Mouse (Mus musculus) CH12.LX (cell line): ENCODE data around the gene Nup54. TPM values are rescaled to one million over a fixed set of nuclear protein-coding genes. Genes with fewer than 3 reads are reported as not detected.

Experiments
- DNase-seq: peaks from one replicate; pipeline ENCODE4 v3.0.0-alpha.2; 2013; ENCODE audit errors: extremely low read depth
- H3K27ac ChIP-seq: 2 replicates; pipeline ENCODE4 v1.5.1; 2012; ENCODE audit warnings: low read depth, mild to moderate bottlenecking, control low read depth, moderate library complexity; ENCODE audit not compliant: insufficient read depth
- H3K27me3 ChIP-seq: replicated peaks from 2 replicates; pipeline ENCODE3; 2012; ENCODE audit warnings: inconsistent platforms
- H3K36me3 ChIP-seq, 2 experiments: replicated peaks in 1 of 2; 2 replicates each; pipeline versions ENCODE3 to v1.6.1; 2012; ENCODE audit warnings: inconsistent platforms in 1 of 2, low read length in 1 of 2, mild to moderate bottlenecking in 1 of 2, mixed read lengths in 1 of 2, moderate library complexity in 1 of 2; ENCODE audit not compliant: control insufficient read depth in 1 of 2, insufficient read depth in 1 of 2
- H3K4me1 ChIP-seq, 2 experiments: 2 replicates each; pipeline ENCODE4 v1.6.1; 2012; ENCODE audit warnings: inconsistent platforms in 1 of 2, moderate library complexity in 1 of 2; ENCODE audit not compliant: insufficient read depth in 2 of 2, control insufficient read depth in 1 of 2
- H3K4me2 ChIP-seq: 2 replicates; pipeline ENCODE4 v1.6.1; 2012; ENCODE audit warnings: low read depth, mild to moderate bottlenecking, control low read depth; ENCODE audit not compliant: poor library complexity, insufficient read depth, severe bottlenecking
- H3K4me3 ChIP-seq, 3 experiments: fragments of 150-350 bp in 1 of 3; sonication (generic) in 1 of 3; replicated peaks in 1 of 3; 2 replicates each; pipeline versions ENCODE3 to v1.5.1; 2011 to 2012; ENCODE audit warnings: low read depth in 2 of 3, low read length in 2 of 3, mild to moderate bottlenecking in 2 of 3, moderate library complexity in 2 of 3, control low read depth in 1 of 3, improper control_type of control experiment in 1 of 3, inconsistent platforms in 1 of 3, mixed read lengths in 1 of 3; ENCODE audit not compliant: poor library complexity in 1 of 3
- H3K79me2 ChIP-seq: replicated peaks from 2 replicates; pipeline ENCODE4 v1.6.1; 2012; ENCODE audit warnings: mild to moderate bottlenecking, moderate library complexity; ENCODE audit not compliant: control insufficient read depth, poor library complexity, insufficient read depth, severe bottlenecking; ENCODE audit errors: extremely low read depth
- H3K9ac ChIP-seq: 2 replicates; pipeline ENCODE4 v1.6.1; 2012; ENCODE audit warnings: low read depth, mild to moderate bottlenecking, control low read depth, moderate library complexity; ENCODE audit not compliant: insufficient read depth
- H3K9me3 ChIP-seq: replicated peaks from 2 replicates; pipeline ENCODE3; 2012; ENCODE audit warnings: low read length, inconsistent platforms, mixed read lengths
- BHLHE40 ChIP-seq: IDR thresholded peaks from 2 replicates; pipeline ENCODE4 v1.6.1; 2011; ENCODE audit warnings: mild to moderate bottlenecking, low read depth, low read length, improper control_type of control experiment
- CHD1 ChIP-seq: IDR thresholded peaks from 2 replicates; pipeline ENCODE4 v1.6.1; 2012; ENCODE audit warnings: low read depth, low read length, improper control_type of control experiment, inconsistent platforms
- CHD2 ChIP-seq: IDR thresholded peaks from 2 replicates; pipeline ENCODE4 v1.6.1; 2011; ENCODE audit warnings: low read length, improper control_type of control experiment
- CTCF ChIP-seq, 2 experiments: IDR thresholded peaks in 1 of 2; conservative IDR thresholded peaks in 1 of 2; 2 replicates each; pipeline ENCODE4 v1.5.1; 2011 to 2012; ENCODE audit warnings: low read depth in 2 of 2, low read length in 2 of 2, improper control_type of control experiment in 1 of 2, inconsistent platforms in 1 of 2, mild to moderate bottlenecking in 1 of 2, moderate library complexity in 1 of 2
- EP300 ChIP-seq: IDR thresholded peaks from 2 replicates; pipeline ENCODE4 v1.6.1; 2011; ENCODE audit warnings: low read length, improper control_type of control experiment
- ETS1 ChIP-seq: conservative IDR thresholded peaks from 2 replicates; pipeline ENCODE4 v1.6.1; 2012; ENCODE audit warnings: low read depth, mild to moderate bottlenecking, inconsistent platforms, low read length, improper control_type of control experiment, moderate library complexity
- GABPA ChIP-seq: IDR thresholded peaks from 2 replicates; pipeline ENCODE4 v1.6.1; 2012; ENCODE audit warnings: low read depth, low read length, improper control_type of control experiment, inconsistent platforms; ENCODE audit not compliant: insufficient replicate concordance
- IRF4 ChIP-seq: IDR thresholded peaks from 2 replicates; pipeline ENCODE4 v1.6.1; 2014; ENCODE audit warnings: low read depth, mild to moderate bottlenecking, inconsistent platforms, low read length, improper control_type of control experiment
- JUN ChIP-seq: IDR thresholded peaks from 2 replicates; pipeline ENCODE4 v1.6.1; 2011; ENCODE audit warnings: low read depth, mild to moderate bottlenecking, low read length, improper control_type of control experiment, moderate library complexity; ENCODE audit not compliant: insufficient read depth
- MAFK ChIP-seq: IDR thresholded peaks from 2 replicates; pipeline ENCODE4 v1.6.1; 2011; ENCODE audit warnings: low read length, improper control_type of control experiment; ENCODE audit not compliant: insufficient replicate concordance
- MAX ChIP-seq: IDR thresholded peaks from 2 replicates; pipeline ENCODE4 v1.6.1; 2011; ENCODE audit warnings: low read length, improper control_type of control experiment
- MAZ ChIP-seq: IDR thresholded peaks from 2 replicates; pipeline ENCODE4 v1.6.1; 2012; ENCODE audit warnings: low read depth, mild to moderate bottlenecking, inconsistent platforms, low read length, improper control_type of control experiment, moderate library complexity
- MEF2A ChIP-seq: IDR thresholded peaks from 2 replicates; pipeline ENCODE4 v1.6.1; 2014; ENCODE audit warnings: low read depth, mild to moderate bottlenecking, inconsistent platforms, low read length, improper control_type of control experiment, borderline replicate concordance
- NRF1 ChIP-seq: IDR thresholded peaks from 2 replicates; pipeline ENCODE4 v1.6.1; 2014; ENCODE audit warnings: low read depth, mild to moderate bottlenecking, inconsistent platforms, low read length, improper control_type of control experiment, moderate library complexity
- PAX5 ChIP-seq: IDR thresholded peaks from 2 replicates; pipeline ENCODE4 v1.6.1; 2012; ENCODE audit warnings: low read length, inconsistent platforms, mixed read lengths
- POLR2AphosphoS2 ChIP-seq: IDR thresholded peaks from 2 replicates; pipeline ENCODE4 v1.6.1; 2011; ENCODE audit warnings: low read depth, low read length, improper control_type of control experiment
- RAD21 ChIP-seq: IDR thresholded peaks from 2 replicates; pipeline ENCODE4 v1.6.1; 2011; ENCODE audit warnings: low read depth, mild to moderate bottlenecking, low read length, improper control_type of control experiment, moderate library complexity
- RCOR1 ChIP-seq: conservative IDR thresholded peaks from 2 replicates; pipeline ENCODE4 v1.6.1; 2012; ENCODE audit warnings: low read depth, mild to moderate bottlenecking, inconsistent platforms, low read length, improper control_type of control experiment
- SMC3 ChIP-seq: IDR thresholded peaks from 2 replicates; pipeline ENCODE4 v1.6.1; 2011; ENCODE audit warnings: low read depth, low read length, improper control_type of control experiment
- TCF12 ChIP-seq: IDR thresholded peaks from 2 replicates; pipeline ENCODE4 v1.6.1; 2014; ENCODE audit warnings: low read depth, mild to moderate bottlenecking, inconsistent platforms, low read length, improper control_type of control experiment
- ZC3H11A ChIP-seq: IDR thresholded peaks from 2 replicates; pipeline ENCODE4 v1.6.1; 2012; ENCODE audit warnings: low read depth, mild to moderate bottlenecking, inconsistent platforms, low read length, improper control_type of control experiment
- dilution Hi-C: fragments of 300-500 bp; cut with MboI; formaldehyde crosslinking; loops from 2 replicates; pipeline ENCODE4 v1.14.3; 2020; ENCODE audit warnings: low sequenced_read_pairs; ENCODE audit not compliant: extremely low pct_unique_long_range_greater_than_20kb, extremely low pct_ligation_motif_present
- in situ Hi-C: fragments of 300-500 bp; cut with MboI; formaldehyde crosslinking; loops from 3 replicates; pipeline ENCODE4 v1.14.3; 2019; ENCODE audit warnings: low sequenced_read_pairs, low pct_ligation_motif_present, low pct_unique_long_range_greater_than_20kb, mixed read lengths
- polyA plus RNA-seq: library from polyadenylated mRNA; unstranded; fragments of >175 nt; gene quantifications from 2 replicates; pipeline ENCODE4 v1.2.1, GENCODE M21; 2012; ENCODE audit warnings: low read depth; ENCODE audit not compliant: insufficient read length
- total RNA-seq, 2 experiments: library from RNA; depleted of rRNA; stranded (reverse); fragments of 300-350 nt in 1 of 2; fragments of >200 nt in 1 of 2; gene quantifications; 2 replicates each; pipeline ENCODE4 v1.2.3; 2012 to 2014

Gene Nup54
- total and polyA plus RNA-seq, 3 experiments, result 41.9 to 90.5 (median 72.5) TPM

DNA sequence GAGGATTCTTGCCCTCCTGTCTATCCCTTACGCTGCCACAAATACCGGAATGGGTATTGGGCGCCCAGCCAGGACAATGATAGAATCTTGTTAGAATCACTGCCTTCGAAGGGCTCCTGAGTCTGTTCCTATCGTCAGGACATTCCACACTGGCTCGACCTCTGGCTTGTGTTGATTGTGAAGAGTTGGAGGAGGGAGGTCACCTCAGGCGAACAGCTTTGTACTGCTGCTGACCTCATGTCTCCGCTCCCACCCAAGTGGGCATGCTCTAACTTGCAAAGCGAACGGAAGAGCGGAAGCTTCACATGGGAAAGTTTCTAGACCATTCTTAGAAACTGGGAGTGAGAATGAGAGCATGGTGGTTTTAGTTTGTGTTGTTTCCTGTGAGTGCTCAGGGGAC is 47.6 kb downstream of the Nup54 start:
- dilution Hi-C loops, result no loop called here
- H3K79me2 ChIP-seq, result no peaks in the 10 kb centered on the region

GRCm38 (mm10) chr5:92386643-92387042 is 48.4 kb downstream of the Nup54 start:
- Histone ChIP-seq H3K36me3 (no peaks in the 10 kb centered on the region), H3K27ac (no peak overlapping the region), H3K9ac (no peak overlapping the region), H3K27me3 (peaks cover 15% of the 10 kb centered on the region), H3K4me3 (no peak overlapping the region), H3K4me2 (no peak overlapping the region), H3K4me1 (peaks cover 1 to 15% of the 10 kb centered on the region in 2 experiments), H3K79me2 (no peaks in the 10 kb centered on the region), H3K9me3 (no peaks in the 10 kb centered on the region)
- TF ChIP-seq MAX (no peak), ZC3H11A (no peak), NRF1 (0 out of 2 replicates have a peak, but pooled peaks have one; percentile 18), SMC3 (no peak), CTCF (conservative IDR thresholded peaks at IDR 0.05 in 1 of 2, IDR thresholded peaks at IDR 0.05 in 1 of 2; ENCODE audit: low read depth in 2 of 2, low read length in 2 of 2) (0 out of 4 replicates have a peak, but pooled peaks of 1 of the 2 experiments have one; percentile 16)
- in situ Hi-C loops, result no loop called here
- no peak for DNase-seq
- dilution Hi-C loops, result no loop called here

More for the DNA sequence above, 47.6 kb downstream of the Nup54 start:
- Histone ChIP-seq H3K27me3 (peaks cover 15% of the 10 kb centered on the region), H3K4me2 (peak overlapping the region; percentile 86), H3K9me3 (no peaks in the 10 kb centered on the region), H3K4me3 (peak overlapping the region in 1 of 3 experiments; percentile 40), H3K36me3 (no peaks in the 10 kb centered on the region), H3K4me1 (peaks cover 0 to 15% of the 10 kb centered on the region in 2 experiments; a peak in 2 of 4 replicates), H3K27ac (no peak overlapping the region)
- in situ Hi-C loops, result no loop called here
- TF ChIP-seq CHD1 (peak; percentile 96), ZC3H11A (no peak), PAX5 (no peak), POLR2AphosphoS2 (no peak), MAFK (0 out of 2 replicates have a peak, but pooled peaks have one; percentile 50), MAX (no peak), BHLHE40 (peak; percentile 64), IRF4 (peak; percentile 91), JUN (peak; percentile 53; the same call in 1 of the 2 replicates), ETS1 (peak; percentile 55; the same call in 1 of the 2 replicates), RCOR1 (peak; percentile 72; the same call in 1 of the 2 replicates), RAD21 (no peak), MEF2A (peak; percentile 93), CHD2 (peak; percentile 59), EP300 (peak; percentile 79), TCF12 (peak; percentile 65), NRF1 (0 out of 2 replicates have a peak, but pooled peaks have one; percentile 33), MAZ (no peak), GABPA (no peak)
- TF ChIP-seq, all 38 proteins: peak for 12
- no peak overlapping the region for H3K9ac ChIP-seq
- no peak for DNase-seq
